Mouse (Mus musculus) thymus, postnatal 4 days (tissue): Measurements from ENCODE around the gene Napsa.
A peak's percentile ranks its signal among the peaks of the same experiment; 100 is the strongest.

Experiments used
- DNase-seq: peaks from one replicate; pipeline ENCODE4 v3.0.0; 2021

The Napsa gene

DNA sequence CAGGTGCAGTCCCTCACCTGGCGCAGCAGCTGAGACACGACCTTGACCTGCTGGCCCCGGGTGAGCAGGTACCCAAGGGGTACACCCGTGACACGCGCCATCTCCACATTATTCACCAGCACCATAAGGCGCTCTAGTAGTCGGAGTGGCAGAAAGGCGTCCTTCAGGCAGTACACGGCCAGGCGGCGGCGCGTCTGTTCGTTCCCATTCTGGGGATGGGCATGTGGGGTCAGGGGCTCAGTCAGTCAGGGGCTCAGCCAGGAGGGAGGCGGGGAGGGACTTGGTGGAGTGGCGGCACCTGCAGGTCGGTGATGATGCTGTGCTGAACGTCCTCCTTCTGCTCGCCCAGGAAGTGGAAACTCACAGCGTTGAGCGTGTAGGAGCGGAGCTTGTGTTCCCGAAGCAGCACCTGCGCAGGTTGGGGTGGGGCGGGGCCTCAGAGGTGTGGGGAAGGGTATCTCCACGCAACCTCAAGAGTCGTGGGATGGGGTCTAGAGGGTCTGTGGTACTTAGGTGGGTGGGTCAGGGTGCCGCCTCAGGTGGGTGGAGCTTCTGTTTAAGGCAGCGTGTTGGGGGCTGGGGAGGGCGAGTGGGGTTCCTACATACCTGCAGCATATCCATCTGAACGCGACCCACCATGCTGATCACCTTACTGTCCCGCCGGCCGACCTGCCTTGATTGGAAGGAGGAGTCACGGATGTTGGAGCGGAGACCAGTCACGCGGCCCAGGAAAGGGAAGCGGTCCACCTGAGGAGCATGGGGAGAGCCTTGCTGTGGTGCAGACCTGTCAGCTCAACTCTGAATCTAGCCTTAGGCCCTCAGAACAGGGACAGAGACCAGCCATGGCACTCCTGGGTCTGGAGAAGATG lies 33.2 kb upstream of the Napsa start:
- no peak for DNase-seq

DNA sequence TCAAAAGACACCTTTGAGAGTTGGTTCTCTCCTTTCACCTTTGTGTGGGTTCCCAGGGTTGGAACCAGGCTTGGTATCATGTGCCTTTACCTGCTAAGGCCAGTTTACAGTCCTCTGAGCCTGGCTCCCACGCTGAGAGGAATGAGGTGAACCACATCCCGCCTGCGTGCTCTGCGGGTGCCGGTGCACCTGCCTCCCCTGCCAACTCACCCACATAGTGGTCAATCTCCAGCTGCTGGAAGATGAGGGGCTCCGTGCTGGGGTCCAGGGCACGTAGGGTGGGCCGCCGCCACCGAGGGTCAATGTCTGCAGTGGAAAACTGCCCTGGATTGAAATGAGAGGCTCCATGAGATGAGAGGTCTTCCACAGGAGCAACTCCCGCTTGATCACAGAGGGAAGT lies 29.6 kb upstream of the Napsa start:
- no peak for DNase-seq

DNA sequence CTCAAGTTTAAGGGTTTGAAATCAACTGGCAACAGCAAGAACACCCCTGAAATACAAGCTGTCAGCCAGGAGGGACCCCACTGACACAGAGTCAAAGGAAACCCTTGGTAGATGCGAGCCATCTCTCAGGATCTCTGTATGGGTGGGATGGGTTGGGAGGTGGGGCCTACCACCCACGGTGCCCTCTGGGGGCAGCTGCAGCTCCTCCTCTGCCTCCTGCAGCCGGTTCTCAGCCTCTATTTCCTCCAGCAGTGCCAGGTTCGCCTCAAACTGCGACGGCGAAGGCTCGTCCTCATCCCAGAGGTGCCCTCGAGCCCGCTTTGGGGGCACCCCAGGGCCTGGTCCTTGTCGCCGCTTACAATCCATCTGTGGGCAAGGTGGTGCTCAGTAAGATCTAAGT lies 29.1 kb upstream of the Napsa start:
- no peak for DNase-seq

DNA sequence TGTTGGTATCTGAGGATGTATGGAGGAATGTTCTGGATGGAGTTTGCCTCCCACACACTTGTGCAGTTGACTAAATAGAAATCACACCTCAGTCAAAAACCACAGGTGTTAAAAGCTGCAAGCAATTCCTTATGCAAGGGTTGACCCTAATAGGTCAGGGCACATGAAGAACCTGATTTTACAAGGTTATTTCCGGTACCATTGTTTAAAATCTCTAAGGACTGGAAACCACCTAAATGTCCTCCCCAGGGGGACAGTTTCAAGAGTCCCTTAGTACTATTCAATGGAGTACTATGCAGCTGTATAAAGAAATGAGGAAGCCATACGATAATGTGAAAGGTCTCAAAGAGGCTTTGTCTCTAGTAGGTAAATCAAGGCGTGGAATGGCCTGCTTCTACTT lies 25.9 kb upstream of the Napsa start:
- DNase-seq: no peak

DNA sequence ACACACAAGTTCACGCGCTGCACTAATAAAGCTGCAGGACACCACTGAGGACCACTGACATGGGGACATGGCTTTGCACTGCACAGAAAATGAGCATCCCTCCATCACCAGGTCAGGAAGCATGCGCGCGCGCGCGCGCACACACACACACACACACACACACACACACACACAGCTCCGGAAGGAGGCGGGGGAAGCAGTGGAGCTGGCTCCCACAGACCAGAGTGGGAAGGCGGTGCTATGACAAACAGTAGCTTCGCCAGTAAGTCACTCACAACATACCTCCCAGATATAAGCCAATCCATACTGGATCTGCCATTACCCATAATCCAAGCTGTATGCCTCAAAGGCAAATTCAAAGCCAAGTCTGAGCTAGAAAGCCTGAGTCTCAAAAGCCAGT lies 25.1 kb upstream of the Napsa start:
- DNase-seq: no peak

DNA sequence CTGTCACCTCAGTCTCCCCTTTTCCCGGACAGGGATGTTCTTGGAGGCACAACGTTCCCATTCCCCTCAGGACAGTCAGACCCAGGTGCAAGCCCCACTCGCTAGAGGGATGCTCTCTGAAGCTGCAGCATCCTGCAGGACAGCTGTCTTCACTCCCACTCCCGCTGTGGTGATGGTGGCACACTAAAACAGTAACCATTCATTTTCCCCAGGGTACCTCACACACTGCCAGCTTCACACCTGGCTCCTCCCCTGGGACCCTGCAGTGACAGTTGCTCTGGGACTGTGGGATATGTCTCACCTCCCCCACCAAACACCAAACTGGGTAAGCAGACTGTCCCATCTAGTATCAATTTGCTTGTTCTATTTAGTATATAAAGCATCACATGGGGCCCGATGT lies 24.5 kb upstream of the Napsa start:
- no peak for DNase-seq

DNA sequence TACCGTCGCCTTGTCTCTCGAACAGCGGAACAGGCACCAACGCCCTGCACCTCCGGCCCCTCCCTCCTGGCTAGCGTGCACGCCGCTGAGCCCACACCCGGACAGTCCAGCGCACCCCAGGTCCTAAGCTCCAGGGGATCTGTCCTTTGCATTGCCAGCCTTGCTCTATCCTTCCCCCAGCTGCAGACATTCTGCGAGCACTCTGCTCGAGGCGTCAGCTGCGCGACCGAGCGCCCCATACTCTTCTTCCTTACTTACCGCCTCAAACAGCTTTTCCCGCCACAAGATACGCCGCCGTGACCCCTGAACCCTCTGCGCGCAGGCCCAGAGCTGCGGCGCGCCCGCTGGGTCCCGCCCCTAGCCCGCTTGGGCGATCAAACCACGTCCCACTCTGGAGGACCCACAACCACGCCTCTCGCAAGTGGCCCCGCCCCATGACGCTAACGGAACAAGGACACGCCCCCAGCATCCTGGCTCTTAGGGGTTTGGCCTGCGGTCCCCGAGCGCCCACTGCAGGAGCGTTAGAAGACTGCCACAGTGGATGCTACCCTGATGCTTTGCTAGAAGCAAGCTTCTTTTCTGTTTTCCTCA lies 23.6 kb upstream of the Napsa start, which contains the start of gene Pold1:
TSS of gene Pold1 (minus strand) at position 353 of the 591 bp plus-strand sequence.
- DNase-seq: peak; percentile 100

DNA sequence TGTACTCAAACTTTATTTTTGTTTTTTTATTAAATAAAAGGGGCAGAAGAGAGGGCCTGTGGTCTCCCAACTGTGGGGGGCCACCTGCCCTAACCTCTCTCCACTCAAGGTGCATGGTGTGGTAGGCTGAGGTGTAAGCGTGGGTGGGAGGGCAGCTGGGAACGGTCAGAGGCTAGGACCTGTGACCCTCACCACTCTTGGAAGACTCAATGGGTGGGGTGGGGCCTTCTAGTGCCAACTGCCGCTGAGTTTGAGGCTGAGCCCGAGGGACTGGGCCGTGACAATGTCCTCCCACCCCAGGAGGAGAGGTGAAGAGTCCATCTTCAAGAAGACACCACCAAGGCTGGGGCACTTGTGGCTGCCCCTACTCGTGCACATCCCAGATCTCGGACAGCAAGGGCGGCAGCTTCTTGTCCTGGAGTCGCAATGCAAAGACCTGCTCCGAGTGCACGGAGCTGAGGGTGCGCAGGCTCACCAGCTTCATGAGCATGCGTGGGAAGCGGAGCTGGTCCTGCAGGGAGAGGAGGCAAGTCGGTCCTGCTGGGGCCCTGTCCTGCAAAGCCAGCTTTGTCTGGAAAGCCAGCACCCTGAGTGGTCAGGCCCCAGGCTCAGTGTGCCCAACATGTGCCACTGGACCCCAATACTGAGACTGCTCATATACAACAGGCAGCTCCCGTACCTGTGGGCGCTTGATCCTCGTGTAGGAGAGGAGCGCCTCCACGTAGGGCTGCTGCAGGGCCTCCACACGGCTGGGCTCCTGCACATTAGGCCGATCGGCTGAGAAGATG lies 22.4 kb upstream of the Napsa start:
- peak; percentile 24 for DNase-seq

DNA sequence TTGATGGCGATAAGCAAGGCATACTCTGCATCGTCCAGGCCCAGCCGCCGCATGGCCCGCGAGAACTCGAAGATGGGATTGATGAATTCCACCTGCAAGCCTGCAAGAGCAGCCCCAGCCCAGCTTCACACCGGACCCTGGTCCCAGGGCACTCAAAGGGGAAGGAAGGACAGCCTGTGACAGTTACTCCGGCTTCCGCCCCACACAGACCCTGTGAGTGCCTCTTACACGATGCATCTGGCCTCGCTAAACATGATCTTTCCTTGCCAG lies 21.8 kb upstream of the Napsa start:
- no peak for DNase-seq

DNA sequence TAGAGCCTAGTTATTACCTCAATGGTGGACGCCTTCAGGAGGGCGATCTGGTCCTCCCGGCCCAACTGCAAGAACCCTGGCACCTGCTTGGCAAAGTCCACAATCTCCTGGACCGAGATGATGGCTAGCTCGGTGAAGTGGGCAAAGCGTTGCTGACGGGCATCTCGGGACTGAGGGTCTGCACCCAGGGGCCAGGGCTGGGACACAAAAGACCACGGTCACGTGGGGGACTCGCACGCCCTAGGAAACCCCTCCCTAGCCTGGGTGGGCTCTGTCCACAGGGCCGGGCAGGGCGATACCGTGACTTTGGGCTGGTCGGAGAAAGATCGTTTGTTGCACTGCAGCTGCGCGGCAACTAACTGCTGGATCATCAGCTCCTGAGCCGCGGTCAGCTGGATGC lies 20.9 kb upstream of the Napsa start:
- peak; percentile 20 for DNase-seq

DNA sequence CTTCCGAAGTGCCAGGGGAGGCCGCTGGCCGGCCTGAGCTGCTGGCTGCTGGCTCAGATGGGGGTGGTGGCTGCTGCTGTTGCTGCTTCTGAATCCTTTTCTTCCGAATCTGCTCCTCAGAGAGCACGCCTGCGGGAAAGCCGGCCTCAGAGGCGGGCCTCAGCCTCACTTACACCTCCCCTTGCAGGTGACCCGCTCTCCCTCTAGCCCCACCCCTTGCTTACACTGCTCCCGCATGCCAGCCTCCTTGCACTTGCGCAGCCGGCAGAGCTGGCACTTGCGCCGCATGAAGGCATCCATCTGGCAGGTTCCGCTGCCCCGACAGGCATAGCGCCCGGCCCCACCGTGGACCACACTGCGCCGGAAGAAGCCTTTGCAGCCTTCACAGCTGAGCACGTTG lies 20.4 kb upstream of the Napsa start:
- peak; percentile 30 for DNase-seq

DNA sequence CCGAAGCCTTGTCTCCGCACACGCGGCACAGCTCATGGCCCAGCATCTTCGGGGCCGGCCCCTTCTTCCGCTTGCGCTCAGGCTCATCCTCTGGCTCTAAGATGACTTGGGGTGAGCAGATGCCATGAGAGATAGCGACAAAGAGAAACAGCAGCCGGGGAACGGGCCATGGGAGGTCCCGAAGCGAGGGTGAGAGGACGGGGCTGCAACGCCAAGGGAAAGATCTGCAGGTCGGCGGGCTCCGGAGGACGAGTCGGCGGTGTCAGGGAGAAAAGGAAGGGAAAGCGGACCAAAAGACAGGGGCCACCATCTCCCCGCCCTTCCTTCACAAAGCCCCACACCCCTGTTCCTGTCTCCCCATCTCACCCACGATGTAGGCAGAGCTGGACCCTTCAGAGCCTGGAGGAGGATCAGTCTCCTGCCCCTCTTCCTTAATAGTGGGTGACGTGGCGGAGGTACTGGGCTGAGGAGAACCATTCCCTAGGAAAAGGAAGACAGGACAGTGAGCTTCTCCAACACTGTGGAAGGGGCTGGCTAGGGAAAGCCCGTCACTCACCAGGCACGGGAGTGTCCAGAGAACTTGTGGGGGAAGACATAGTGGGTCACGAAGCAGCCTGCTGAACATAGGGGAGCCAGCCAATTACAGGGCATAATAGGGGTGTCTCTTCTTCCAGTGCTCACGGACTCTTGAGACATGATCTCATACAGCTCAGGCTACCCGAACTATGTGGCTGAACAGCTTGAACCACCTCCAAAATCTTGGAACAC lies 19.9 kb upstream of the Napsa start:
- peak; percentile 22 for DNase-seq

DNA sequence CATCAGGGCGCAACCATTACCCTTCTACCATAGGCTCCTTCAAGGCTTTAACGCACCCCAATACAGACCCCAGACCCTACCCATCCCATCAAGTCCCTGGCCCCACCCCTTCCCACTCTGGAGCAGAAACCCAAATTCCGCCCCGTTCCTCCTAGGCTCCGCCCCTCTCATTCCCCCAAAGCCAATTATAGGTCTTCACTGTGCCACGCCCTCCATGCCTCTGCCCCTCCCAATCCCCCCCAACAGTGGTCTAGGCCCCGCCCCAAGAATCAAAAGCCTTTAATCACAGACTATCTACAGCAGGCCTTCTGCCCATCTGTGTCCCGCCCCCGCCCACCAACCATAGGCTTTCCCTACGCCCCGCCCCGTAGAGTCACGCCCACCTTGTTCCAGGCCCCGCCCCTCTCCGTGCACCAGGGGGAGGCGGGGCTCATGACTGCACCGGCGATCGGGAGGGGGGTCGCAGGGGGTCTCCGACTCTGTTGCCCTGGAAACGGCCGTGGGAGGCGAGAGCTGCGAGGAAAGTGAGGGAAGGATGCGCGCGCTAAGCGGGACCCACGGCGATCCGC lies 18.9 kb upstream of the Napsa start:
- DNase-seq: peak; percentile 95

DNA sequence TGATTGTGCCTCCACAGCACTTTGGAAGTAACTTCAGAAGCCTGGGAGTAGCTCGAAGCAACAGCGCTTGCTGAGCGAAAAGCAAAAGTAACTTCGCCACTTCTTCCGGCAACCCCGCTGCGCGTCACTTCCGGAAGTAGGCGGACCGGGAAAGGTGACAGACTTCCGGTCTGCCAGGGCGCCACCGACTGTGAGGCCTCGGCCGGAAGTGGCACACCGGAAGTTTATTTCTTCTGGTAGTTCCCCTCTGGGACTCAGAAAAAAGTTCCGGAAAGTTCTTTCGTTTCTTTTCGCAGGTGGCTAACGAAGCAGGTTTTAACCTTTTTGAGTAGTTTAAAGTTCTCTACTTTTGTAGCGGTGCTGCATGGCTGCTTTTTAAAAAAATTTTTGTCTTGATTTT lies 18.4 kb upstream of the Napsa start, which contains the start of gene Nr1h2:
TSS of gene Nr1h2 (minus strand) at position 126 of the 400 bp plus-strand sequence.
- DNase-seq: peak; percentile 97

DNA sequence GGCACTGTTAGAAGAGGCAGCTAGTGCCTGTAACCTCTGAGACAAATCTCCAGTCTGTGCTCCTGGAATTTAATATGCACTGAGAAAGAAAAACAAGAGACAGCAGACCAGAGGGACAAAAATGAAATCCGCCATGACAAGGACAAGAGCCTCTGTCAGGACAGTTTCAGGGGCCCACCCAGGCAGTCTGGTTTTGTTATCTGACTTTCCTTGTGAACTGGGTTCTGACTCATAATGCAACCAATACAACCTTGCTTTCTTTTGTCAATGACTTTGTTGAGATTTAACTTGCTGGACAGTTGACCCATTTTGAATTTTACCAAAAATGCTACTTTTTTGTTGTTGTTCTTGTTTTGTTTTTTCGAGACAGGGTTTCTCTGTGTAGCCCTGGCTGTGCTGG lies 14.6 kb upstream of the Napsa start:
- no peak for DNase-seq

DNA sequence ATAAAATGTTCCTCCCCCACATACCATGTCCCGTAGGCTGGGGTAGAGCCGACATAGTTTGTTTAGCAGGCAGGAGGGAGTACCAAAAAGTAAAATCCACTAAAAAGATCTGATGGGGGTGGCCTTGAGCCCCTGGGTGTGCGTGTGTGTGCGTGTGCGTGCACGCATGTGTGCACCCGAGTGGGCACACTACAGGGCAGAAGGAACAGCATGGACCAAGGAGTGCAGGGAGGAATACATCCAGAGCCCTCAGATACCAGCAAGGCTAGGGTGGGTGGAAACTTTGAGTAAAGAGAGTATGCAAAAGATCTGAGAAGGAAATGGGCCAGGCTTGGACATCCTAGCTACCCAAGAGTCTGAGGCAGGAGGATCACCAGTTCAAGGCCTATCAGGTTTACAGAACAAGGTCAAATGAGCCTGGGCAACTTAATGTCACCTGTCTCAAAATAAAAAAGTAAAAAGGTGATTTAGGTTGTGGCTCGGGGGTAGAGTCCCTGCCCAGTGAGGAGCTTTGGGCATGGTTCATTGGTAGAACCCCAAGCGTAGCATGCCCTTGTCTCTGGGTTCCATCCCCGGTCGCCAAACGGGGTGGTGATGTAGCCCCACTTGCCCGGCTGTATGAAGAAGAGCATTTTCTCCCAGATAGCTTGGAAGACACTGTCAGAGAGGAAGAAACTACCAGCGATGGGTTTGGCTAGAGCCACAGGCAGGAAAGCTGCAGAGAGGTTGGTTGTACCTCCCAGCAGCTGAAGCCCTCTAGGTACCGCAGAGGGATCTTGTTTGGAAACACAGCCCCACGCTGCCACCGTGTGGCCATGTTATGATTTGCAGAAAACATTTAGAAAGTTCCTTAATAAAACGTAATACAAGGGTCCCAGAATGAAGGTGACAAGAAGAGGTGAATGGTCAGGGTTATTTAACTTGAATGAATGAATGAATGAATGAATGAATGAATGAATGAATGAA lies 11.5 kb upstream of the Napsa start:
- DNase-seq: peak; percentile 91

DNA sequence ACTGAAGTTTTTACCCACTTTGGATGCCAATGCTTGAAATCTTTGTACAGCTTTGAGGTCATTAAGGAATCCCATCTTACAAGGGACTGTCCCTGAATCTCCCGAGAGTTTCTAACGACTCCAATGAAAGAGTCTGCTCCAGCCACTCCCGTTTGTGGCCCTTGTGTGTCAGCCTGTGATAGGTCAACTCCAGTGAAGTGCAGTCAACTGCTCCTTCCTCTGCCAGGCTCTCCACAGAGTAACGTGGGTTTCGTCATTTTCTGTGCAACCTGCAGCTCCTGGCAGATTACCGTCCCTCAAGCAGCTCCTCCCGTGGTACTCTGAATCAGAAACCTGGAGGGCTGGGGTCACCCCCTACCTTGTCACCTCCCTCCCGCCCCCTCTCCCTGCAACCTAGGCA lies 8.9 kb upstream of the Napsa start:
- DNase-seq: no peak

DNA sequence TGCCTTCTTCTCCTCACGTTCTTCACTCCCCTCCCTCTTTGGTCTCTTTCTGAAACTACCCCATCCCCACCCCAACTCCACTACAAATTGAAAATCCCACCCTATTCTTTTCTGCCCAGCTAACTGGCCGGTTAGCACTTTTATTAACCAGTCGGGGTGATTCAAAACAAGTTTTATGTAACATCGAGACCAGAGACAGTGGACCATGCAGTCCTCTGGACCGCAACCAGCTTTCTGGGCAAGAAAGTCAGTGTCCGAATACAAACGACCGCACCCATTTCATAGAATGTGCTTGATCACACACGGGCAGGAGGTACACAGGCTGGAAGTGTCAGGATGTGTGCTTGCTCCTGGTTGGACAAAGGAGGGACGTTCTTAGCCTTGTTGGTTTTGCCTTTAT lies 7.7 kb upstream of the Napsa start:
- no peak for DNase-seq

DNA sequence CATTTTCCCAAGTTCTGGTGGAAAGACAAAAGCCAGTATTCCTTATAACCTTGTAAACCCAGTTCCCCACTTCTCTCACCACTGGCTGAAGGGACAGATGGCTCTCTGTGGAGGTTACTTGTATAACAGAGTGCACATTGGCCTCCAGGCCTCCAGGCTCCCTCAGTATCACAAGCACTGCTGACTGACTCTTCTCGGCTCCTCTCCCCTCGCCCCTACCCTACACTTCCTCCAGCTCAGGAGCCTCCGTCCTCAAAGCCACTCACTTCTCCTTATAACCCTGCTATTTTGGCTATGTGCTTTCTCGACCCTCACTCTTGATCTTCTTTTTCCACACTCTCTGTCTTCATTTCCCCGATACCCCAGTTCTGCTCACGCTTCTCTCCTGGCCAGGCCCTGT lies 6.8 kb upstream of the Napsa start:
- no peak for DNase-seq

DNA sequence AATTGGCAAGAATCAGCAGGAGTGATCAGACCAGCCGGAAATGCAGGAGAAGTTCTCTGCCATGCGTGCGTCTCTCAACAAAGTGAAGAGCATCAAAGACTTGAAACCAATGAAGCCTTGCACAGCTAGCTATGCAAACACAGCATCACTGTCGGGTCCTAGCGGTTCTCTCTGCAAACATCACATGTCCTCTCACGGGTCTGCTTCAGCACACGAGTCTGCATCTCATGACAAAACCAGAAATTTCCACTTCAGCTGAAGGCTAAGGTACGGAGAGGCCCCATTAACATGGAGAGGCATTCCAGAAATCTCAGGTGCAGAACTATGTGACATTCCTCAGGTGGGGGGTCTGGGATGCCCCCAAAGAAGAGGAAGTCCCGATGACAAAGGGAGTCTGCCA lies 3.4 kb upstream of the Napsa start:
- DNase-seq: no peak

DNA sequence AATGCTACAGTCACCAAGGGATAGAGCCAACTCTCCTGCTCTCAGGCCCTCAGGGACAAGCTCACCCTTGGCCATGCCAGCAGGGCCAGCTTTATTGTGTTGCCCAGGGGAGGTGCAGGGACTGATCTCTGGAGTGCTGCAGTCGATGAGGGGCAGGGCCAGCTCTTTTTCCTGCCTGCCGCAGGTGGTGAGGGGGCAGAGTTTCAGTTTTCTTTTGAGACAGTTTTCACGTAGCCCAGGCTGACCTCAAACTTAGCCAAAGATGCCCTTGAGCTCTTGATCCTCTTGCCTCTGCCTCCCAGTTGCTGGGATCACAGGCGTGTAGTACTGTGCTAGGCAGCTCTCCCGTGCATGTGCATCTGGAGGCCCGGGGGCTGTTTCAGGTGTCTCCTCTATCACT lies 1.2 kb upstream of the Napsa start:
- DNase-seq: no peak

DNA sequence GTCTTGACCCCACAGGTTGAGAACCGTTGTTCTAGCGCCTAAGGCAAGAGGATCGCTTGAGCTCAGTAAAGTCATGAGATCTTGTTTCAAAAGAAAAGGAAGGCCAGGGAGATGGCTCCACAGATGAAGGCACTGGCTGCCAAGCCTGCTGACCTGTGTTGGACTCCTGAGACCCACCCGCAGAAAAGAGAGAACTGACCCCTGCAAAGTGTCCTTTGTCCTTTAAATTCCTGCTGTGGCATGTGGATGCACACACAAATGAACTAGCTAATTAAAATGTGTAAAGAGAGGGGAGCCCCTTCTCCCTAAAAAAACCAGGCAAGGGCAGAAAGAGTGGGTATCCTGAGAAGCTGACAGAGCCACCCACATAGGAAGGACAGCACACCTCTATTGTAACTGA lies 369 bp upstream of the Napsa start:
- no peak for DNase-seq
